Comparison of ENCODE assay signal across 8 mouse cellular contexts in genomic region chrX:18254767-18255166, GRCm38 (mm10).
DNase-seq lines count a peak whose midpoint lies in the region; ATAC-seq and TF ChIP-seq lines count a peak whose summit lies in the region.
"Had no signal": no experiment of that assay in that cellular context is flagged by ENCODE, and none has a peak within 500 bp of the region (broad histone marks: within the 10 kb centered on the region; RNA-seq: fewer than 3 reads in every experiment).

No protein-coding gene starts in this region.

- H3K9ac ChIP-seq in embryonic facial prominence, embryonic 14.5 days (ENCODE audit: low read depth, low read length): no peak overlapping the region
- H3K9ac ChIP-seq in hindbrain, embryonic 16.5 days (ENCODE audit: low read depth, low read length): no peak overlapping the region
- no peak overlapping the region for H3K9ac ChIP-seq in neural tube, embryonic 12.5 days
- H3K9ac ChIP-seq: heart, embryonic 15.5 days had no signal

- peak; percentile 77 for ATAC-seq in embryonic facial prominence, embryonic 14.5 days (ENCODE audit: low read depth)
- ATAC-seq in hindbrain, embryonic 16.5 days: peak; percentile 90
- 0 out of 2 replicates have a peak, but pooled peaks have one; percentile 48 for ATAC-seq in neural tube, embryonic 12.5 days (ENCODE audit: low FRiP score, low read depth)

- H3K27ac ChIP-seq in thymus, adult 2 months (ENCODE audit: control insufficient read depth, insufficient read depth, low read length): no peak overlapping the region
- no peak overlapping the region for H3K27ac ChIP-seq in embryonic facial prominence, embryonic 14.5 days (replicated peaks; ENCODE audit: low read depth, low read length)
- no peak overlapping the region for H3K27ac ChIP-seq in hindbrain, embryonic 16.5 days (ENCODE audit: low read depth, low read length)
- H3K27ac ChIP-seq in neural tube, embryonic 12.5 days: no peak overlapping the region
- H3K27ac ChIP-seq: heart, embryonic 15.5 days had no signal

- intact Hi-C loops in left cerebral cortex, postnatal 25 days (cut with DNase I): loop anchor here (5.0 to 10.0 kb wide), 2 partner anchors 92 to 1360 kb away; partner anchors contain the start of gene Kdm6a

- H3K4me3 ChIP-seq in thymus, adult 2 months (ENCODE audit: control insufficient read depth, insufficient read depth, low read length): no peak overlapping the region
- H3K4me3 ChIP-seq in embryonic facial prominence, embryonic 14.5 days (ENCODE audit: low read depth, low read length): no peak overlapping the region
- H3K4me3 ChIP-seq in hindbrain, embryonic 16.5 days (ENCODE audit: low read length): no peak overlapping the region
- no peak overlapping the region for H3K4me3 ChIP-seq in neural tube, embryonic 12.5 days
- H3K4me3 ChIP-seq: heart, embryonic 15.5 days had no signal

- no peak for TF ChIP-seq POLR2A in thymus, adult 2 months (IDR thresholded peaks at IDR 0.05; ENCODE audit: control insufficient read depth, extremely low read depth, insufficient read depth, low read length, poor library complexity)

- DNase-seq in thymus, adult 2 months: peak; percentile 9
- DNase-seq in thymus, postnatal 36 days: no peak
- peak; percentile 29 for DNase-seq in adrenal gland, postnatal 10 days
- peak; percentile 54 for DNase-seq in embryonic facial prominence, embryonic 14.5 days (ENCODE audit: low spot score)
- DNase-seq in left cerebral cortex, postnatal 25 days (ENCODE audit: low spot score in 2 of 2): peak; percentile 67 to 70

- 45% methylated on average over 4 of the region's 4 CpGs for WGBS in thymus, adult 2 months
- WGBS in embryonic facial prominence, embryonic 14.5 days: 47% methylated on average over 4 of the region's 4 CpGs
- 51% methylated on average over 4 of the region's 4 CpGs for whole genome bisulfite sequencing in hindbrain, embryonic 16.5 days
- 56% methylated on average over 4 of the region's 4 CpGs for WGBS in neural tube, embryonic 12.5 days

- H3K27me3 ChIP-seq in thymus, adult 2 months (ENCODE audit: control insufficient read depth, insufficient read depth, low read length): no peaks in the 10 kb centered on the region
- no peaks in the 10 kb centered on the region for H3K27me3 ChIP-seq in embryonic facial prominence, embryonic 14.5 days (replicated peaks; ENCODE audit: control insufficient read depth, insufficient read depth, low read length)
- no peaks in the 10 kb centered on the region for H3K27me3 ChIP-seq in hindbrain, embryonic 16.5 days (replicated peaks; ENCODE audit: control insufficient read depth, insufficient read depth, low read length)
- no peaks in the 10 kb centered on the region for H3K27me3 ChIP-seq in neural tube, embryonic 12.5 days (replicated peaks)
- H3K27me3 ChIP-seq: heart, embryonic 15.5 days had no signal

- no peak overlapping the region for H3K4me2 ChIP-seq in embryonic facial prominence, embryonic 14.5 days (ENCODE audit: low read depth, low read length)
- no peak overlapping the region for H3K4me2 ChIP-seq in hindbrain, embryonic 16.5 days (ENCODE audit: low read length)
- no peak overlapping the region for H3K4me2 ChIP-seq in neural tube, embryonic 12.5 days (replicated peaks)
- H3K4me2 ChIP-seq: heart, embryonic 15.5 days had no signal

- no peaks in the 10 kb centered on the region for H3K9me3 ChIP-seq in embryonic facial prominence, embryonic 14.5 days (ENCODE audit: control insufficient read depth, low read length)
- no peaks in the 10 kb centered on the region for H3K9me3 ChIP-seq in hindbrain, embryonic 16.5 days (ENCODE audit: control insufficient read depth, low read length)
- H3K9me3 ChIP-seq in neural tube, embryonic 12.5 days: no peaks in the 10 kb centered on the region
- H3K9me3 ChIP-seq: heart, embryonic 15.5 days had no signal

- peaks cover 15% of the 10 kb centered on the region for H3K36me3 ChIP-seq in thymus, adult 2 months (ENCODE audit: control insufficient read depth, insufficient read depth, low read length)
- H3K36me3 ChIP-seq in embryonic facial prominence, embryonic 14.5 days (ENCODE audit: control insufficient read depth, insufficient read depth, low read length): peaks cover 48% of the 10 kb centered on the region
- H3K36me3 ChIP-seq in hindbrain, embryonic 16.5 days (ENCODE audit: control insufficient read depth, insufficient read depth, low read length): peaks cover 6% of the 10 kb centered on the region
- H3K36me3 ChIP-seq in neural tube, embryonic 12.5 days: peaks cover 25% of the 10 kb centered on the region

- TF ChIP-seq CTCF in thymus, adult 2 months (IDR thresholded peaks at IDR 0.05; ENCODE audit: borderline replicate concordance, control insufficient read depth, extremely low read depth, insufficient read depth, low read length, poor library complexity): no peak

- H3K4me1 ChIP-seq in thymus, adult 2 months (replicated peaks; ENCODE audit: control insufficient read depth, insufficient read depth, low read length): no peaks in the 10 kb centered on the region
- no peaks in the 10 kb centered on the region for H3K4me1 ChIP-seq in embryonic facial prominence, embryonic 14.5 days (ENCODE audit: control insufficient read depth, insufficient read depth, low read length)
- H3K4me1 ChIP-seq in hindbrain, embryonic 16.5 days (ENCODE audit: control insufficient read depth, insufficient read depth, low read depth, low read length): no peaks in the 10 kb centered on the region
- no peaks in the 10 kb centered on the region for H3K4me1 ChIP-seq in neural tube, embryonic 12.5 days
- H3K4me1 ChIP-seq: heart, embryonic 15.5 days had no signal

Comparison
In these comparisons a context has a peak if more than half of its experiments do, and no peak if none do; other contexts are left out.
1. DNase-seq: peak in thymus, adult 2 months (single experiment), adrenal gland, postnatal 10 days (single experiment), embryonic facial prominence, embryonic 14.5 days (single experiment) and left cerebral cortex, postnatal 25 days (2 of 2); none in thymus, postnatal 36 days (0 of 2).
2. Peak in every context shown above with its lines, with median percentiles within 50 percentile points of each other: ATAC-seq.